Mouse (Mus musculus) 3T3-L1 (cell line): ENCODE results near the gene Kcnj1.
A peak's percentile ranks its signal among the peaks of the same experiment; 100 is the strongest.

ENCODE experiments used
- DNase-seq: peaks from one replicate; pipeline ENCODE4 v3.0.0-alpha.2; 2015; ENCODE audit warnings: low read depth, low spot score

Kcnj1 gene

GRCm38 (mm10) chr9:32372202-32372601, at the start of gene Kcnj1:
Gene Kcnj1, plus strand, starts transcription at chr9:32372493.
- no peak for DNase-seq

GRCm38 (mm10) chr9:32323610-32324009, 48.7 kb upstream of the Kcnj1 start:
- no peak for DNase-seq

- no peak for DNase-seq
Observed at GRCm38 (mm10) chr9:32328777-32329176, 43.5 kb upstream of the Kcnj1 start.

- no peak for DNase-seq
Observed at GRCm38 (mm10) chr9:32331162-32331561, 41.1 kb upstream of the Kcnj1 start.

- no peak for DNase-seq
Observed at GRCm38 (mm10) chr9:32335389-32336150, 36.7 kb upstream of the Kcnj1 start.

- no peak for DNase-seq
Observed at GRCm38 (mm10) chr9:32340831-32341230, 31.5 kb upstream of the Kcnj1 start.

- no peak for DNase-seq
Observed at GRCm38 (mm10) chr9:32342929-32343328, 29.4 kb upstream of the Kcnj1 start.

GRCm38 (mm10) chr9:32344051-32344450, 28.2 kb upstream of the Kcnj1 start, which contains the start of gene Kcnj5:
Gene Kcnj5, minus strand, starts transcription at chr9:32344350.
- DNase-seq: no peak

- no peak for DNase-seq
Observed at GRCm38 (mm10) chr9:32344489-32344888, 27.8 kb upstream of the Kcnj1 start.

- no peak for DNase-seq
Observed at GRCm38 (mm10) chr9:32348096-32348495, 24.2 kb upstream of the Kcnj1 start.

- DNase-seq: peak; percentile 59
Observed at GRCm38 (mm10) chr9:32349344-32349743, 22.9 kb upstream of the Kcnj1 start.

GRCm38 (mm10) chr9:32350332-32350731, 22.0 kb upstream of the Kcnj1 start:
- DNase-seq: peak; percentile 67

- DNase-seq: no peak
Observed at GRCm38 (mm10) chr9:32360770-32361169, 11.5 kb upstream of the Kcnj1 start.

GRCm38 (mm10) chr9:32368812-32369211, 3.5 kb upstream of the Kcnj1 start:
- no peak for DNase-seq

- DNase-seq: no peak
Observed at GRCm38 (mm10) chr9:32369388-32369787, 2.9 kb upstream of the Kcnj1 start.

- DNase-seq: no peak
Observed at GRCm38 (mm10) chr9:32373656-32374055, 1.4 kb downstream of the Kcnj1 start.

- no peak for DNase-seq
Observed at GRCm38 (mm10) chr9:32376031-32376430, 3.7 kb downstream of the Kcnj1 start.

GRCm38 (mm10) chr9:32376863-32377590, 4.7 kb downstream of the Kcnj1 start:
- DNase-seq: no peak

GRCm38 (mm10) chr9:32384906-32385305, 12.6 kb downstream of the Kcnj1 start:
- DNase-seq: no peak

- DNase-seq: peak; percentile 27
Observed at GRCm38 (mm10) chr9:32388120-32388519, 15.8 kb downstream of the Kcnj1 start.

- no peak for DNase-seq
Observed at GRCm38 (mm10) chr9:32391092-32391491, 18.8 kb downstream of the Kcnj1 start.

GRCm38 (mm10) chr9:32391701-32392100, 19.4 kb downstream of the Kcnj1 start:
- no peak for DNase-seq

- DNase-seq: no peak
Observed at GRCm38 (mm10) chr9:32392716-32393115, 20.4 kb downstream of the Kcnj1 start.
